Mouse (Mus musculus): ENCODE measurements around the gene Rybp.

Gene Rybp

GRCm38 (mm10) chr6:100203492-100203891, 83.8 kb downstream of the Rybp start:
- in situ Hi-C loops (cut with MboI; ENCODE audit: low pct_unique_long_range_greater_than_20kb in 1 of 2, low sequenced_read_pairs in 2 of 2, unreplicated experiment in 1 of 2): no loop called here

- in situ Hi-C loops (cut with MboI; ENCODE audit: low pct_unique_long_range_greater_than_20kb in 1 of 2, low sequenced_read_pairs in 2 of 2, unreplicated experiment in 1 of 2): no loop called here
Measured at GRCm38 (mm10) chr6:100202091-100202490, 85.2 kb downstream of the Rybp start.

DNA sequence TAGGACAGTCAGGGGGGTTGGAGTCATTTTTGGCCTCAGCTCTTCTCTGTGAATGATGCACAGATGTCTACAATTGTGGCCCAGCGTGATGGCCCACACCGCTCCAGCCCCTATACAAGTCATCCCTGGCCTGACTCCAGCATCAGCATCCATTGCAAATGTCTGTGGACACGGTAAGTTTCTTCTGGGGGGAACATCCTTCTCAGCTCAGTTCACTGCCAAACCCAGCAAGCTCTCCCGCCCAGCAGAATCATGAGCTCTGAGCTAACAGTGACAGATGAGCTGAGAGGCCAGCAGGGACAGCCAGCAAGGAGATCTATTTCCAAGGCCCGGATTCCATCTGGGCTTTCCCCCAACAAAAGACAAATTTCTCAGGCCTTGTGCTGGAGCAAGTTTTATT, 90.2 kb downstream of the Rybp start:
- in situ Hi-C loops (cut with MboI; ENCODE audit: low pct_unique_long_range_greater_than_20kb in 1 of 2, low sequenced_read_pairs in 2 of 2, unreplicated experiment in 1 of 2): no loop called here

GRCm38 (mm10) chr6:100195870-100196409, 91.3 kb downstream of the Rybp start:
- in situ Hi-C loops (cut with MboI; ENCODE audit: low pct_unique_long_range_greater_than_20kb in 1 of 2, low sequenced_read_pairs in 2 of 2, unreplicated experiment in 1 of 2): no loop called here

DNA sequence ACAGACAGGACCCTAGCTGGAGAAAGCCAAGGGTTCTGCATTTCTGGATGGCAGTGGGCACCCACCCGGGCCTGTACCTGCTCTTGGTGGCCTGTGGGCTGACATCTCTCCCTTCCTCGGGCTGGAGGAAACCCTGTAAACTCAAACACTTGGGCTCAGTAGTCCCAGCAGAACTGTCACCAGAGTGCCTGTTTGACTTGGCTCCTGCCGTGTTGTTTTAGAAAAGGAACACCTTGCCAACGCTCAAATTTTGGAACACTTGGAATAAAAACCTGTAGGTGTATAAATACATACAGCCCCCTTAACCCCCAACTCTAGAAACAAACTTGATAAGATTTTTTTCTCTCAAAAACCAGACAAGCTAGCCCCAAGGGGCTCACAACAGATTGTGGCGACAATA, 92.2 kb downstream of the Rybp start:
- in situ Hi-C loops (cut with MboI; ENCODE audit: low pct_unique_long_range_greater_than_20kb in 1 of 2, low sequenced_read_pairs in 2 of 2, unreplicated experiment in 1 of 2): no loop called here

- in situ Hi-C loops (cut with MboI; ENCODE audit: low pct_unique_long_range_greater_than_20kb in 1 of 2, low sequenced_read_pairs in 2 of 2, unreplicated experiment in 1 of 2): no loop called here
Measured at GRCm38 (mm10) chr6:100193760-100194159, 93.5 kb downstream of the Rybp start.

DNA sequence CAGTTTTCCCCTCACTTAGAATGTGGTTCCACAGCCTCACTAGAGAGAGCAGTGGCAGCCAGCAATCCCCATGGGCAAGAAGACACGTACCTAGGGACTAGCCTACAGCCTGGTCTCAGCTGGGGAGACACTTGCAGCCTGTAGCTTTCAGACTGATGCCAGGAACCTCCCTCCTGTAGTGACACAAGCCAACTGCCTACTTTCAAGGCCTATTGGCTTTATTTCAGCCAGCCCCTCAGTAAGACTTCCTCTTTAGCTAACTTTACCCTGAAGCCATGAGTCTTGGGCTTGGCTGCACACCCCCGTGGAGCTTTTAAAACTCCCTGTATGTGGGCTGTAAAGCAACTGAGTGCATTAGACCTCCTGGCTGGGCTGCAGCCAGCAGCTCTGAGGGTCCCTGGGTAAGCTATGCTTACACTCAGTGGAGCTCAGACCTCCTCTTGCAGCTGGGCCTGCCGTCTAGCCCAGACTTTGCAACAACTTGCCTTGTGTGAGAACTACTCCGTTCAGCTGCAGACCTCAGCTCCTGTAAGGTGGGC, 94.5 kb downstream of the Rybp start:
- in situ Hi-C loops (cut with MboI; ENCODE audit: low pct_unique_long_range_greater_than_20kb in 1 of 2, low sequenced_read_pairs in 2 of 2, unreplicated experiment in 1 of 2): no loop called here

DNA sequence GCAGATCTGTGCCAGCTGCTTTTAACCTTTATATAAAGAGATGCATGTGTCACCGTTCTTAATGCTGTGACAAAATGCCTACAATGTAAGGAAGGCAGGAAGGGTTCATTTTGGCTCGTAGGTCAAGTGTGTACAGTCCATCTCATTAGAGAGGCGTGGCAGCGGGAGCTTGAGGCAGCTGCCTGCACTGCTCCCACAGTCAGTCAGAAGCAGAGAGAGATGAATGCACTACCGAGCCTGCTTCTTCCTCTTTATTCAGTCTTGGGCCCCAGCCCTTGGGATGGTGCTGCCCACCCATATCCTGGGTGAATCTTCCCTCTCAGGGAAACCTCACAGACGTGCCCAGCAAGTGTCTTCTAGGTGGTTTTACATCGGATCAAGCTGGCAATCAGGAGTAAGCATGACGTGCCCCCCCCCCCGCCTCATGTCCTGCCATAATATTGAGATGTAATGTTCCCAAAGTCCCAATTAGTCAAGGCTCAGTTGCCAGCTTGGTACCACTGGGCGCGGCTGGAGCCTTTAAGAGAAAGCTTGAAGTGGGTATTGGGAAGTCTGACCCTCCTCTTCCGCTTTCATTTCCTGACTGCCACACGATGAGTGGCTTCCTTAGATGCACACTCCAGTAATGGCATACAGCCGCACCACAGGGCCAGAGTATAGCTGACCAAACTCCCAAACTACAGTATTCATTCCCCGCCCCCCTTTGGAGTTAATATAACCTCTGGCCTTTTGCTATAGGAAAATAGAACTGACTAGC, 96.3 kb downstream of the Rybp start:
- in situ Hi-C loops (cut with MboI; ENCODE audit: low pct_unique_long_range_greater_than_20kb in 1 of 2, low sequenced_read_pairs in 2 of 2, unreplicated experiment in 1 of 2): no loop called here

DNA sequence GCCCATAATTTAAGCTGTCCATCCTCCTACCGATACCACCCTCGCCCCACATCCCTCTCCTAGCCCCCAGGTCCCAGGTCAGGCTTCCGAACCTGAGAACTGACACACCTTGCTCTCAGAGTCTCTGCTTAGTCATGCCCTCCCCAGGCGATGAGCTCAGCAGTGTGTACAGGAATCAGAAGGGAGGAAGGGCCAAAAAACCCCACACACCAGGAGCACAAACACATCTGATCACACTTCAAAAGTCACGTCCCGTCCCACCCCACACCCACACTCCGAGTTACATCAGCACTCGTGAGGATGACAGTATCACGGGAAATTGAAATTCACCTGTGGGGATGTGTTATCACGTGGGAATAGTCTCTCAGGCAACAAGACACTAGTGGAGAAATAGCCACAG, 97.0 kb downstream of the Rybp start:
- in situ Hi-C loops (cut with MboI; ENCODE audit: low pct_unique_long_range_greater_than_20kb in 1 of 2, low sequenced_read_pairs in 2 of 2, unreplicated experiment in 1 of 2): no loop called here

DNA sequence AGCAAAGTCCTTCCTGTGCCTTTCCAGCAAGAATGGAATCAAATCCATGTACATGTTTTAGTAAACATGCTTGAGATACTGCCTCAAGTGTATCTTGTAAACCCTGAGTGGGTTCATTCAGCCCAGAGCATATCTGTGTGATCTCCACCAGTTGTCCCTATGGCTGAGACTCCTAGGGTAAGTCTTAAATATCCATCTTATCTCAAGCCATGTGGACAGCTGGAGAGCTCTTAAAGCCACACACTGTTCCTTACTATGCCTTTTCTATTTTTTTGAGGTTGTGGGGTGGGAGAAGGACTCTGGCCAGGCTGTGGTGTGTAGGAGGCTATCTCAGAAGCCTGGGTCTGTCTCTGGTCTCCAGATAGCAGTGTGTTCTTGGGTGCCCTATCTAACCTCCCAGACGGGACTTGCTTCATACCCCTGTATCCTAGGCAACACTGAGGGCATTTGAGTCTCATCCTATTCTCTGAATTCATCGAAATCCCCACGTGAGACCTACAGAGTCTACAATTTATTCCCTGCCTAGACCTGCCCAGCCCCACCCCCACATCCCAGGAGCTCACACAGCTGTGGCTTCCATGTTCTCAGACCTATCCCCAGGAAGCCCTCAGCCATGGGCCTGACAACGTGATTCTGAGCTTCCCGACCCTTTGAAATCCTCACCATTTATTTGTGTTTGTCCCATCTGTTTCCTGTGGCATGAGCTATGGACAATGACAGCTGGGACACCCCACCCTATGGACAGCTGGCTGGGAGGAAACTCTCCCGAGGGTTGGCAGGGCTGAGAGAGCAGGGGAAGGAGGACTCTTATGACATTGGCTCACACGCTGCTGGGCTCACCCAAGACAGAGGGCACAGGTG, 98.2 kb downstream of the Rybp start:
- in situ Hi-C loops (cut with MboI; ENCODE audit: low pct_unique_long_range_greater_than_20kb in 1 of 2, low sequenced_read_pairs in 2 of 2, unreplicated experiment in 1 of 2): no loop called here

DNA sequence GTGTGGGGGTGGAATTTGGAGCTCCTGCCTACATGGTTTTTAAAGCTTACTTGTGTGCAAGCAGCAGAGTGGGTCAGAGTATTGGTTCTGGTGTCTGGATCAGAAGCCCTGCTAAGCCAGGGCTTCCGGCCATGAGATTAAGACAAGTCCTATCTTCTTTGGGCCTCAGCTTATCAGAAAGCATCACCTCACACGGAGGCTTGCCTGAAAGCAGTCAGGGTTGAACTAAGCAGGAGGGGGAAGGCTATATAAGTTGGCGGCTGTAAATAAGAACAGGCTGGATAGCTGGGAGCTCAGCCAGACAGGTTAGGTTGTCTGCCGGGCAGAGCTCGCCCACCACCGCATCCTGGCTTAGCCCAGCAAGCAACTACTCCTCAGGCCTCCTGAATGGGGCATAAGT, 99.5 kb downstream of the Rybp start:
- in situ Hi-C loops (cut with MboI; ENCODE audit: low pct_unique_long_range_greater_than_20kb in 1 of 2, low sequenced_read_pairs in 2 of 2, unreplicated experiment in 1 of 2): no loop called here

GRCm38 (mm10) chr6:100186789-100187188, 100.5 kb downstream of the Rybp start:
- in situ Hi-C loops (cut with MboI; ENCODE audit: low pct_unique_long_range_greater_than_20kb in 1 of 2, low sequenced_read_pairs in 2 of 2, unreplicated experiment in 1 of 2): no loop called here

GRCm38 (mm10) chr6:100185524-100185923, 101.8 kb downstream of the Rybp start:
- in situ Hi-C loops (cut with MboI; ENCODE audit: low pct_unique_long_range_greater_than_20kb in 1 of 2, low sequenced_read_pairs in 2 of 2, unreplicated experiment in 1 of 2): no loop called here

- in situ Hi-C loops (cut with MboI; ENCODE audit: low pct_unique_long_range_greater_than_20kb in 1 of 2, low sequenced_read_pairs in 2 of 2, unreplicated experiment in 1 of 2): no loop called here
Measured at GRCm38 (mm10) chr6:100183344-100183743, 103.9 kb downstream of the Rybp start.

GRCm38 (mm10) chr6:100180883-100181262, 106.4 kb downstream of the Rybp start:
- in situ Hi-C loops (cut with MboI; ENCODE audit: low pct_unique_long_range_greater_than_20kb in 1 of 2, low sequenced_read_pairs in 2 of 2, unreplicated experiment in 1 of 2): no loop called here

DNA sequence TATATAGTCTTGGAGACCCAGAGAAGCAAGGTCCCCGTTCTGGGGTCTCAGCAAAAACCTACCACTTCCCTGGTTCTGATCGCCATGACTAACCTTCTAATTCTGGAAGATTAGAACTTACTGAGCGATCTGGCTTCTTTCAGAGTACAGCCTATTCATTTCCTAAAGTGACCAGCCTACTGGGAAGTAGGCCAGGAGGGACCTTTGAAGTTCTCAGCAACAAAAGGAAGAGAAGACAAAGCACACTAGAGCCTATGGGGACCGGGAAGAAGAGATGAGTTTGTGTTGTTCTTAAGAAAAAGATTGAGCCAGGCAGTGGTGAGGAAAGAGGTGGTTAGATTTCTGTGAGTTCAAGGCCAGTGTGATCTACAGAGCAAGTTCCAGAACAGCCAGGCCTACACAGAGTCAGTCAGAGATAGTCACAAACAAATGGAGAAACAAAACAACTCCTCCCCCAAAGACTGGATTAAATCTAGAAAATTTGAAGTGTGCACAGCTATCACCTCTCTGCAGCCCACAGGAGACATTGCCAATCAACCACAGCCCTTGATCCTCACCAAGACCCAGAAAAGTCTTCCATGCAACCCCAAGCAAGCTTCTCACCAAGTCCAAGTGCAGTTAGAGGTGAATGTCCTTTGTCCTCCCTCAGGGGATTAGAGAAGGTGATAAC, 106.9 kb downstream of the Rybp start:
- in situ Hi-C loops (cut with MboI; ENCODE audit: low pct_unique_long_range_greater_than_20kb in 1 of 2, low sequenced_read_pairs in 2 of 2, unreplicated experiment in 1 of 2): no loop called here

- in situ Hi-C loops (cut with MboI; ENCODE audit: low pct_unique_long_range_greater_than_20kb in 1 of 2, low sequenced_read_pairs in 2 of 2, unreplicated experiment in 1 of 2): no loop called here
Measured at GRCm38 (mm10) chr6:100178830-100179229, 108.5 kb downstream of the Rybp start.
